Mouse (Mus musculus) C2C12 (cell line): ENCODE results near the gene Tmtc1.

Source experiments
- CTCF ChIP-seq: IDR thresholded peaks from one replicate; pipeline ENCODE4 v1.5.1; 2011; ENCODE audit not compliant: control insufficient read depth, insufficient read depth, insufficient read length
- MAX ChIP-seq: IDR thresholded peaks from one replicate; pipeline ENCODE4 v1.6.1; 2011; ENCODE audit warnings: mild to moderate bottlenecking, control low read depth

DNA sequence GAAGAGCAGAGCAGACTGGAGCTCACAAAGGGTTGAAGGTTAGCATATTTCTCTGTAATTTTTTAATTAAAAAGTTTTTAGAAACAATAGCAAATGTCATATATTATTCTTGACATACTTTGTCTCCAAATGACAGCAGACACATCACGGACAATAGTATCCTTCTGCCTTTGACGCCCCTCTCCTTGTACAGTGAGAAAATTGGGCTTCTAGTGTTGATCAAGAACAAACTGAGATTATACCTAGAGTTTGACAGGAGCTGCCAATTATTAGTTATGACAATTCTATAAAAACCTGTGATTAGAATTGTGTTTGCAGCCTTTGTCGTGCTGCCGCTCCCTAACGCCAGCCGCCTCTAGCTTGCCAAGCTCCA is 183.5 kb downstream of the Tmtc1 start:
- TF ChIP-seq MAX = no peak
- TF ChIP-seq CTCF = no peak
